Mouse (Mus musculus) ovary, postnatal 36 days (tissue): ENCODE measurements around the gene Exosc7.

Source experiments
- DNase-seq: peaks from one replicate; pipeline ENCODE4 v3.0.0; 2022; ENCODE audit warnings: low spot score, mixed read lengths

Exosc7 gene

DNA sequence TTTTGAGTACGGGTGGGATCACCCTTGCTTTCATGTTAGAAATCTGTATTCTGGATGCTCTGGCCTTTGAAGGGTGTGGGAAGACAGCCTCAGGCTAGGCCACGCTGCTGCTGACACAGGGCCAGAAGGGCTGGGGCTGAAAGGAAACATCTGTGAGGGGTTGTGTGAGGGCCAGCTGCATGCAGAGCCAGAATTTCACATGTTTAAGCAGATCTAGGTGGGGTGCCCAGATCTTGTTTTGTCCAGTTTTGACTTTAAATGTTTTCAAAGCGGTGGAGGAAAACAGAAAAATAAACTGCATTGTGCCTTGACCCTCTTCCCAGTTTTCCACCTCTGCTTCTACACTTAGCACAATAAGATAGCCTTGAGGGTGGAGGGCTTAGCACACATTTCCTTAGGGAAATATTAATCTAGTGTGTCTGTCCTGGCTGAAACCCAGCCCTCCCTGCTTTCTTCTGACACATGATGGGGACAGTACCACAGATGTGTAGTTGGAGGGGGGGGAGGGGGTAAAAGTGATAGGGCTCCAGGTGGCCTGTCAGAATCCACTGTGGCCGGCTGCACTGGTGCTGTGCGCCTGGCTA is 26.0 kb downstream of the Exosc7 start:
- peak; percentile 51 for DNase-seq

GRCm38 (mm10) chr9:123139887-123140614 is 27.0 kb downstream of the Exosc7 start:
- DNase-seq, result no peak

DNA sequence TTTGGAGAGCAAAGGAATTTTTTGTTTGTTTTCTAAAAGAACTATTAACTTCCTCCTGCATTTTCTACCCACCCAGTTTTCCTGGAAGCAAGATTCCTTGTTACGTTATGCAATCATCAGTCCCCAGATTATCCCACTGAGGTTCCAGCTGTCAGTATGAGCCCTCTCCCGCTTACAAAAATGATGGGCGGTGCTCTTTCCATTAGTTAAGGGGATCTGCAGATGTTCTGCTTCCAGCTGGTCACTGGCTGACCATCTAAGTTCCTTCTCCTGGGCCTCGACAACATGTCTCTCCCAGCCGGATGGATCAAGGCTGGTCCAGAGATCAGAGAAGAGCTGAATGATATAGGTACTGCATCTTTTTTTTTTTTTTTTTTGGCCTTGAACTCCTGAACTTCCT is 35.4 kb downstream of the Exosc7 start:
- no peak for DNase-seq

DNA sequence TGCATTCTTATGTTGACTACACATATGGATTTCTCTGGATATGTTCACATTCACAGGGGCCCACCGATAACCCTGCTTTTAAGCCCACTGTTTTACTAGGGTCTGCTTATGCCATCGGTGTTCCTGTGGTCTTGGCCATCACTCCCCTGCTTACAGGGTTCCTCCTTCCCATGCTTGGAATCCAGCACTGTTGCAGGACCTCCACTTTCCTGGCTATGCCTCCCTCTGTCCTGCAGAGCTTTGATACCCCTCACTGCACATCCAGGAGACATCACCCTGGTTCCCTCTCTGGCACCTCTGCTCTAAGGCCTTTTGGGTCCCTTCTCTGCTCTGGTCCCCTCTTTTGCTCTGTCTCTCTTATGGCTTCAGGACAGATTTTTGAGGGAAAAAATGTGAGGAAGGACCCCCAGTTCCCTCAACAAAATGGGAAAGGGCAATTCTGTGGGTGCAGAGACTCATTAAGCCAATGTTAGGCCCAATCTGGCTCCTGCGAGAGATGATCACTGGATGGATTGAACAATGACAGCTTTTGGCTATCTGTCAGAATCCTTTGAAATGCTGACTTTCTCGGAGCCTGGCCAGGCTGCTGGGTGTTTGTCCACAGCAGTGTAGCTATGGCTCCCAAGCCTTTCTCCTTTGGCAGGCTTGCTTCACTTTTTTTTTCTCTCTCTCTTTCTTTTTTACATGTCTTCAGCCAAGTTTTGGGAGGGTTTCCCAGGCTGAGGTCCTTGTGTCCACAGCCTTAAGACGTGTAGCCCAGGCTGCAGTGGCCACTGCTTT is 37.4 kb downstream of the Exosc7 start, which contains the start of gene Clec3b:
Gene Clec3b (plus strand): TSS at position 706 of the 780 bp plus-strand sequence.
- DNase-seq, result peak; percentile 40

DNA sequence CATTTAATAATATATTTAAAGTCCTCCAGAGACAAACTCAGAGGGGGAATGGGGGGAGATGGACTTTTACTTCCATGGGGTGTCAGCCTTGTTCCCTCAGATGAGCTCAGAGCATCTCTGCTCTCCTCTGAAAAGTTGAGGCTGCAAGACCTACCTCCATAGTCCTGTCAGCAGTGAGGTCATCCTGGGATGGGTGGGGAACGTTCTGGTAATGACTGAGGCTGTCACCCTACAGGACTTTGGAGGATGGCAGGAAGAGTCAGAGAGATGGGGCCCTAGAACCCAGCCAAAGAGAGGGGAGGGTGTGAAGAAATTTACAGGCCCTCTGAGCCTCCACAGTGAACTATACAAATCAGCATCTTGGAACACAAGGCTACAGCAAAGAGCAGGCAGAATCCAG is 38.5 kb downstream of the Exosc7 start:
- DNase-seq, result no peak

- no peak for DNase-seq
Observed at GRCm38 (mm10) chr9:123152026-123152425, 39.0 kb downstream of the Exosc7 start.

- DNase-seq, result no peak
Observed at GRCm38 (mm10) chr9:123153121-123153520, 40.1 kb downstream of the Exosc7 start.

- DNase-seq, result peak; percentile 75
Observed at GRCm38 (mm10) chr9:123156910-123157361, 43.9 kb downstream of the Exosc7 start.

- DNase-seq, result no peak
Observed at GRCm38 (mm10) chr9:123157699-123158098, 44.7 kb downstream of the Exosc7 start.

DNA sequence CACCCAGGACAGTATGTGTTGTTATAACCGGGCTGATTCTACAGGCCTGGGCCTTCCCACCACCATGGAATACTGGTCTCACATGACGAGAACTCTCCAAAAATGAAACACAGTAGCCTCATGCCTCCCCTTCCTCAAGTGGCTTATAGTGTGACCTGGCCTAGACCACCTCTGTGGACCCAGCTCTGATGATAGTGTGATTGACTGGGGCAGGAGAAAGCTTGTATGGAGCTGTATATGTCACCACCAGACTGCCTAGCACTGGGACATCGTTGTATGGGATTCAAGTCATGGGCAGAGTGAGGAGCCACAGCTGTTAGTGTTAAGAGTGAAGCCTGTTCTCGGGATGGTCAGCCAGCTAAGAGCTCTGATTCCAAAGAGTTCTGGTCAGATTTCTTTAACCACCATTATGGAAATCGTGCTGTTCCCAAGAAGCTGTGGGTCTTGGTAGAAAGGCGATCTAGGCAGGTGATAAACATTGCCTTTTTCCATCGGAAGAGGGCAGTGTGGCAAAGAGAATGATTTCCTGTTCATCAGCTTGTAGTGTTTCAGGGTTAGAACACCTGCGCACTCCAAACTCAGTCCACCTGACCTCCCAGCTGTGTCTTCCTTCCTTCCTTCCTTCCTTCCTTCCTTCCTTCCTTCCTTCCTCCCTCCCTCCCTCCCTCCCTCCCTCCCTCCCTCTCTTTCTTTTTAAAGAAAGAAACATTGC is 45.3 kb downstream of the Exosc7 start:
- no peak for DNase-seq

DNA sequence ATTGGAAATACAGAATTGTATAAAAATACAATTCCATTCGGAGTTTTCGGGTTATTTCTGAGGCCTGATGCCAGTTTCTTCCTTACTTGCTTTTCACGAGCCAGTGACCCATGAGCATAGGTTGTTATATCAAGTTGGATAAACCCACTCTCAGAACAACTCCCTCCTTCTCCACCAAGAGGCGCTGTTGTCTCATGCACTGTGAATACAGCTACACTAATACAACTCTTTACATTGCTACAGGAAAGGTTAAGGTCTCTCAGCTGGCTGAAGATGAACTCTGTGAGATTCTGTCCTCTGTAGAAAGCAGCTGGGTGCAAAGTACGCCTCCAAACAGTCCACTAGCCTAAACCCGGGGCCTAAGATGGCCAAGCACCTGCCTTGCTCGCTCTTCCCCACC is 46.3 kb downstream of the Exosc7 start:
- DNase-seq, result peak; percentile 45

DNA sequence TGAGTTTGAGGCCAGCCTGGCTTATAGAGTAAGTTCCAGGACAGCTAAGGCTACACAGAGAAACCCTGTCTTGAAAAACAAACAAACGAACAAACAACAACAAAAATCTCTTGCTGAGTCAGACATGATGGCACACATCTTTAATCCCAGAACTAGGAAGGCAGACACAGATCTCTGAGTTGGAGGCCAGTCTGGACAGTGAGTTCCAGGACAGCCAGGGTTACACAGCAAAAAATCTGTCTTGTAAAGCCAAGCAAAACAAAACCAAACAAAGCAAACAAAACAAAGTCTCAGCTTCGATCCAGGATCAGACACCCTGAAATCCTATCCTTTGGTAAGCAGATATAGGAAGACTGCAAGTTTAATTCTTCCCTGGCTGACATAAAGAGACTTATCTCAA is 48.8 kb downstream of the Exosc7 start:
- no peak for DNase-seq

- DNase-seq, result no peak
Observed at GRCm38 (mm10) chr9:123162985-123163694, 50.1 kb downstream of the Exosc7 start.

DNA sequence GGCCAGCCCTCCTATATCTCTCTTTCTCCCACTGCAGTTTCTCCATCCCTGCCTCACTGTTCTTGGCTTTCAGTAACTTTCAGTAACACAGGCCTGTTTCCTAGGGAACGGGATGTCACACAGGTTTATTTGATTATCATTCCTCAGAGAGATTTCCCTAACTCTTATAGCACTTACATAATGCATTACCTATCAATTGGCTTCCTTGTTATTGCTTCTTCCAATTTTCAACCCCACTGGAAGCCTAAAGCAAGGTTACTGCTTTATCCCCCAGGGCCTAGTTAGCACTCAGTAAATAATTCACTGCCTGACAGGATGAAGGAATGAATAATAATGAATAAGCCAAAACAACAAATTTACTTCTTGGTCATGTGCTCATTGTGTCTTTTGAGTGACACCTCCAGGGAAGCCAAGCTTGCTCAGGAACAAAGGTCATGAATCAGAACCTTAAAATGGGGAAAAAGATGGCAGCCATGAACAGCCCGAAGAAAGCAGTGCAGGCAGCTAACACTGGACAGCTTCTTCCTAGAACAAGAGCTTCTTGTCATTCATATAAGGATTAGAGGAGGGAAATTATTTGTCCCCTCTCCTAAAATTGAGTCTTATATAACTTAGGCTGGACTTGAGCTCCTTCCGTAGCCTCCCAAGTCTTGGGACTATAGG is 52.9 kb downstream of the Exosc7 start:
- no peak for DNase-seq

GRCm38 (mm10) chr9:123173760-123174159 is 60.7 kb downstream of the Exosc7 start:
- DNase-seq, result no peak

GRCm38 (mm10) chr9:123174356-123174755 is 61.3 kb downstream of the Exosc7 start:
- no peak for DNase-seq

DNA sequence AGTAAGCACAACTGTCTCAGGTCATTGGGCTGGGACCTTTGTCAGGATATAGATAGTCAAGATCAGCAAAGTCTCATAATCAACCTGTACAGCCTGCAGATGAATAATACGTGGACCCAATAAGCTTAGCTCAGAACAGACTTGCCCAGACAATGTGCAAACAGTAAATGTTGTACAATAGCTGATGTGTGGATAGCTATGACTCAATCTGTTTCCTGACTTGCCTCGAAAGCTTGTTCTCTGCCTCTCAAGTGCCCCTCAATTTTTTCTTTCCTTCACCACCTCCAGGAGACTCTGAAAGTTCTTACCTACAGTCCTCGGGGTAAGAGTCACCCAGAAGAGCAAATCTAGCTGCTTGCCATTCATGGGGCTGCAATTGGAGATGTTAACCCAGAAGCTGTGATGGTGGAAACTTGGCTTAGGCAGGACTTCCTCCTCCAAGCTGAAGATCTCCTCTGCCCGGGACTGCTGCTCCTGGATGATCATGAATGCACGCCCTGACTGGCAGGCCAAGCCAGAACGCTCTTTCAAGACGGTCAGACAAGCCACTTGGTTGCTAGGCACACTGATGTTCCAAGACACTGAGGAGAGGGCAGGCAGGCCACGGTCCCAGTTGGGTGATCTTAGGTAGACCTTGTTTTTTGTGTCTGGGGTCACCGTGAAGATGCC is 64.5 kb downstream of the Exosc7 start:
- DNase-seq, result no peak

- no peak for DNase-seq
Observed at GRCm38 (mm10) chr9:123180003-123180402, 67.0 kb downstream of the Exosc7 start.

DNA sequence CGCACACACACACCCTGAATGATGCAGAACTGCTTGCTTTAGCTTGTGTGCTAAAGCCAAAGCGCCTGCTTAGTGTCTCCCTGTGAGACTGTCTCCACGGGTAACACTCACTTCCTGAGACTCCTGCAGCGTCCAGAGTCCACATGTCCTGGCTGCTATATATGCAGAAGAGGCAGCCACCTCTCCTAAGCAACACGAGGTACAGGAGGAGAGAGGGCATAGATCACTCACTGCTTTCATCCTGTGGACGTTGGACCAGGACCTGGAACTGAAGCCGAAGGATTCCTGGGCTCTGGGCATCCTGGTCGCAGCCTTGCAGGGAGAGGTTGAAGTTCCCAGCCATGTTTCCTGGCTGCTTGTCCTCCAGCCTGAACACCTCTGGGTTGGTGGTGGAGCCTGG is 70.2 kb downstream of the Exosc7 start:
- no peak for DNase-seq

DNA sequence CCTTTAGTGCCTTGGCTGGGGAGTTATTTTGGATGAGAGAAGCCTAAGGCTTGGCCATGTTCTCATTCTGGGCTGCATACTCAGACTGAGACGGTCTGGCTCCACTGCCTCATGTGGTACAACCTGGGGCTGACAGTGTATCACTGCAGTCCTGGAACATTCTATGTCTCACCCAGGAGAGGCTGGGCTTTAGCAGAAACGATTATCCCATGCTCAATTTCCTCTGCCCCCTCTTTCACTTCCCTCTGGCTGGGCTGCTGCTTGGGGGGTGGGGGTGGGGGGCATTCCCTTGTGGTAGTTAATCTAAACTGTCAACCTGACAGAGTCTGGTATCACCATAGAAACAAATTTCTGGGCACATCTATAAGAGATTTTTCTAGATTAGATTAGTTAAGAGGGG is 72.5 kb downstream of the Exosc7 start:
- no peak for DNase-seq
